Mouse (Mus musculus) NIH3T3 (cell line): ENCODE measurements around the gene Defb28.

ENCODE experiments used
- DNase-seq: peaks from one replicate; pipeline ENCODE4 v3.0.0-alpha.2; 2012; ENCODE audit warnings: low read depth

Gene Defb28

DNA sequence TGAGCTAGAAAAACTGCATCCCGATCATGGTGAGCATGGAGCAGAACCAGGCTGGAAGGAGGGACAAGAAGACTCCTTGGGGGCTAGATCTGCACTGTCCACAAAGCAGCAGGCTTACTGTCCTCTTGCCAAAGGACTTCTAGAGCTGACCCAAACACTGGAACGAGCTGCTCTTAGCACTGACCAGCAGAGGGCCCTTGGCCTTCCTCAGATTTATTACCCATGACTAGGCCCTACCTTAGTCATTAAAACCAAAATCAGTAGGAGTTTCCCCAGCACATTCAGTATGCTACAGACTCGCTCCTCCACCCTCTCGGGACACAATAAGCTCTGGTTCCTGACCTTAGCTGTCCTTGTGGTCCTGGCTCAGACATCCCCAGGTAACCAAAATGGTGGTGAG lies at the start of gene Defb28:
TSS of gene Defb28 (plus strand) at position 275 of the 400 bp plus-strand sequence.
- peak; percentile 5 for DNase-seq

DNA sequence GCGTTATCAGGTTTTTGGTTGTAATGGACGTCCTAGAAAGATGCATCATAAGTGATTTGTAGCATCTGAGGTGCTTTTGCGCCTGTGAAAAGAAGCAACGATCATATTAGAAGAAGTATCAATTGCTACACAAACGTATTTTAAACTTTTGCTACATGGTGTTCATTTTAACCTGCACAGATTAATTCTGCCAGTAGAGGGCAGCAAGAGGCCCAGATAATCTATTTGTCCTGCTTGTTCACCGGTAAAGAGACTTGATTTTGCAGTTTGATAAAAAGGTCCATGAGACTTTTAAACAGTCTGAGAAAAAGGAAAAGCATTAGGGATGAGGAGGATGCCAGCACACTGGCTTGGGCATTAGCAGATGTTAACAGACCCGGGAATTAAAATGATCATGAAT lies 47.1 kb upstream of the Defb28 start:
- DNase-seq = peak; percentile 72

DNA sequence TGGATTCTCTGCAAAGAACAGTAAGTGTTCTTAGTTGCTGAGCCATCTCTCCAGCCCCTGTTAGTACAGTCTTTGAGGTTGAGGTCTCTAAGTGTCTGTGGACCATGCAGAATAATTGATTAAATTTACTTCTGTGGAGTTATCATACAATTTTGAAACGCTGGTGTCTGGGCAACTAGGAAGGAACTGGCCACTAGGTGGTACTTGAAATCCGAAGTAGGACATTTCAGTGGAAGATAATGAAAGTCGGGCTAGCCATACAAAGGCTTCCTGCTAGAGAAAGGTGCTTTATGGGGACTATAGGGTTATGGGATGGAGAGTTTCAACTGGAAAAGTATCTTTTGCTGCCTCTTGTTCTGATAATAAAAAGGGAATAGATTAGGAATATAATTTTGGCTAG lies 45.6 kb upstream of the Defb28 start:
- DNase-seq = peak; percentile 14

DNA sequence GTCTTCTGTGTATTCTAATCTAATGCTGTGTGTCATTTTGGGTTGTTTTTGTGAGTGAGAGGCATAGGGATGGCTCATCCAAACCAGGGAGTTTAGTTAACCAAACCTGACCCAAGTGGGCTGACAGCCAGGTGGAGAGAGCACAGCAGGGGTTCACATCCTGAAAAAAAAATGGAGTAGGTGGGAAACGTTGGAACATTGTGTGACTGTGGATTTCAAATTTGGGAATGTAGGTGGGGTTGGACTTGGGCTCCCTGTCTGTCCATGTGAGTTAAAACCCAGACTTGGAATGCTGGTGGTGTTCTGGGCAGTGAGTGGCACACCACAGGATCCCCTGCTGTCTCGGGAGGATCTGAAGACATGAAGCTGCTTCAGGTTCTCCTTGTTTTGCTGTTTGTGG lies 41.3 kb upstream of the Defb28 start, which contains the start of gene Defb20:
TSS of gene Defb20 (plus strand) at position 301 of the 400 bp plus-strand sequence.
- no peak for DNase-seq

DNA sequence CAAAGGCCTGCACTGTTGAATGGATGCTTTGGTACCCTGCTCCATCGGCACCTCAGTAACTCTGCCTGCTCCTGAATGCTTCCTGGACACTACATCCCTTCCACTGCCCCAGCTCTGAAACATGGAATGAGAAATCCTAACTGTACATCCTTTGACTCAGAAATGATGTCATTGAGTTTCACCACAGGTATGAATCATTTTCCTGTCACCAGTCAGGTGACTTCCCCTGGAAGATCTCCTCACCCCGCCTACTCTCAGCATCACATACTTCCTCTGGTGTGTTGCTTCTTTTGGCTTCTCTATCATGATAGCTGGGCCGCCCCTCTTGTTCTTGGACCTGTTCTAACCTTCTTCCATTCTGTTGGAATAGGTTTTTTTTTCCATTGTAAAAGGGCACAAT lies 37.2 kb upstream of the Defb28 start:
- peak; percentile 57 for DNase-seq

DNA sequence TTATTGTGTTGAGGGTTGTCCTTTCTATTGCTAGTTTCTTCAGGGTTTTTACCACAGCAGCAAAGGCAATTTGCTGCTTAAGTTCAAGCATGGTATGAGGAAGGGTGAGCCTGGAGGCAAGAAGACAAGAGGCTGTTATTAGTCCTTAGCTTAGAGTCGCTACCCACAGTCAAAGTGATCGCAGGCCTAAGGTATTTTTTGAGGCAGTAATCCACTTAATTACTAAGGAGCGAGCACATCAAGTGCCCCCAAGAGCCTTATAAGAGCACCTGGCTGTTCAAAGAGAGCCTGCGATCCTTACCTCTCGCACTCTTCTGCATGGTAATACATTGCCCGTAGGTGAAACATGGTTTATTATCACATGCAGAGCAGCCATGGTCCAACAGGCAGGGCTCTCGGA lies 36.3 kb upstream of the Defb28 start:
- DNase-seq = no peak

DNA sequence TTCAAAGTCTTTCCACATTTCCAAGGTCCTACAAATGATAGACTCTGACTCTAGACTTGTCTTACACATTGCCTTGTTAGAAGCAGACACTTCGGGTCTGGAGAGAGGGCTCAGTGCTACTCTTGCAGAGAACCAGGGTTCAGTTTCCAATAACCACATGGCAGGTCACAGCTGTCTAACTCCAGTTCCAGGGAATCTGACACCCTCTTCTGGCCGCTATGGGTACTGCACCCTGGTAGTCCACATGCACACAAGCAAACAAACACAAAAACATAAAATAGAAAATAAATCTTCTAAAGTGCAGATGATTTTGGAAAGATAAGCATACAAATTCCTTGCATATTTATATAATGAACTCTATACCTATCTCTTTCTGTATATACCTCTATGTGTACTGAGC lies 31.0 kb upstream of the Defb28 start:
- DNase-seq = no peak

DNA sequence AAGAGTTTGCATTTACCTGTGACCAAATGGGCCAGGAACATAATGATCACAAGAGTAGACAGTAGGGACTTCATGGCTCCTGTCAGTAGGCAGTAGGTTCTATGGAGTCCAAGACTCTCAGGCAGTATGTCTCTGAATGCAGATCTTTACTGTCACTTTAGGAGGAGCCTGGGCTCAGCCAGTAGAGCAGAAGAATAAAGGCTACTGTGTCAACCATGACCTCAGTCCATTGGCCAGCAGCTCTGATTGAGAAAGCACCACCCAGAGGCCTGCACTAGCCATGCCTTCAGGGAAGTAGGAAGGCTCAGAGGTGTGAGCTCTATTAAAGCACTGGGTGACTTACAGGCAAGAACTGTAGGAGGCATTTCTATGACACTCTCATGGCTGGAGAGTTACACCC lies 28.0 kb upstream of the Defb28 start, which contains the start of gene Defb22:
TSS of gene Defb22 (minus strand) at position 101 of the 400 bp plus-strand sequence.
- DNase-seq = no peak

DNA sequence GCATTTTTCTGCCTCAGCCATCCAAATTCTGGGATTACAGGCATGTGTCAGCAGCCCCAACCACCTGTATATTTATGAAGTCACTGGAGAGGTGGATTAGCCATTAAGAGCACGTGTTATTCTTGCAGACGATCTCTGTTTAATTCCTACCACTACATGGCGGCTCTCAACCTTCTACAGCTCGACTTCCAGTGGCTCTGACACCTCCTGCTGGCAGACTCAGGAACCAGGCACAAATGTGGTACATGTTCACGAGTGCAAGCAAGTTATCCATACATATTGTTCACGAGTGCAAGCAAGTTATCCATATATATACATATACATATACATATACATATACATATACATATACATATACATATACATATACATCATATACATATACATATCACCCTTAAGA lies 24.9 kb upstream of the Defb28 start:
- DNase-seq = peak; percentile 5

DNA sequence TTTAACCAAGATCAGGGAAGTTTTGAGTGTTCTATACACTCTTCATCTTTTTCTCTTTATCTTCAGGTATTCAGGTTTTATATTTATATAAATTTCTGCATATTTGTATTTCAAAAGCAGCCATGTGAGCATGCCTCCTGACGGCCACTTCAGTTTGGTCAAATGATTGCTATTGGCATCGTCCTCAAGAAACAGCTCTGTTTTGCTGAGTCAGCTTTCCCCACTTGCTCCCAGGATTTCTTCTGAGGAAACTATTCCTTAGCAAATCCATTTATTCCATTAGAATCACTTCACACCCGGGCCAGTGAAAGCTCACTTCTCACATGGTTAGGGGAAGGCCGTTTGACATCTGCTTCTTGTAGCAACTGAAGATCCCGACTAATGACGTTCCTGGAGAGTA lies 20.0 kb upstream of the Defb28 start:
- no peak for DNase-seq

DNA sequence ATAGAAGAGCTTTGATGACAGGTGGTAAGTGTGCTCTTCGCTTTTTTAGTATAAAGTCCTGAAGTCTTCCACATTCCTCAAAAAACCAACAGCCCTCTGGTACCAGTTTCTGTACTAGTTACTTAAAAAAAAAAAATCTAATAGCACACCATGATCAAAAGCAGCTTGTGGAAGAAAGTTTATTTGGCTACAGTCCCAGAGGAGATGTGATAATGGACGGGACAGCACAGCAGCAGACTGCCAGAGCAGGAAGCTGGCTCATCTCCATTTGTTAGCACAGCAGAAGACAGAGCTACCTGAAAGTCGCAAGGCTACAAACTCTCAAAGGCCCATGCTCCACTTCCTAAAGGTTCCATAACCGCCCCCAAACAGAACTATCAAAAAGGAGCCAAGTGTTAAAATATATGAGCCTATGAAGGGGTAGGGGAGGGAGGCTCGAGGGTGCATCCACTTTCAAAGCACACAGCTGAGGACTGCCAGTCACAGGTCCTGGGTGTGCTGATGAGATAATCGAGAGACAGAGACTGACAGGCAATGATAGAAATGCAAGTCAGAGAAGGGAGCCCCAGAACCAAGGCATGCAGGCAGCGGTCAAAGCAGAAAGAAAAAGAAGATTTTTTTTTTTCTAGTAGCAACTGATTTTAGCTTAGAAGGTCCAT lies 17.7 kb upstream of the Defb28 start:
- no peak for DNase-seq

DNA sequence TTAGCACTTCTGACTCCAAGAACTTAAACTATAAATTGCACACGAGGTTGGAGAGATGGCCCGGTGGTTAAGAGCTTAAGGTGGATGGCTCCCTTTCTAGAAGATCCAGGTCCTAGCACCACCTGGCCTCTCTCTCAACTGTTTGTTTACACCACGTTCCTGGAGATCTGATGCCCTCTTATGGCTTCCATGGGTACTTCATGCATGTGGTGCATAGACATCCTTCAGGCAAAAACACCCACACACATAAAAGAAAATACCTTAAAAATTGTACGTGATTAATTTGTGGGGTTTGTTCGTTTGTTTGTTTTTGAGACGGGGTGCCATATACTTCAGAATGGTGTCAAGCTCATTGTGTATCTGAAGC lies 17.2 kb upstream of the Defb28 start:
- DNase-seq = peak; percentile 7

DNA sequence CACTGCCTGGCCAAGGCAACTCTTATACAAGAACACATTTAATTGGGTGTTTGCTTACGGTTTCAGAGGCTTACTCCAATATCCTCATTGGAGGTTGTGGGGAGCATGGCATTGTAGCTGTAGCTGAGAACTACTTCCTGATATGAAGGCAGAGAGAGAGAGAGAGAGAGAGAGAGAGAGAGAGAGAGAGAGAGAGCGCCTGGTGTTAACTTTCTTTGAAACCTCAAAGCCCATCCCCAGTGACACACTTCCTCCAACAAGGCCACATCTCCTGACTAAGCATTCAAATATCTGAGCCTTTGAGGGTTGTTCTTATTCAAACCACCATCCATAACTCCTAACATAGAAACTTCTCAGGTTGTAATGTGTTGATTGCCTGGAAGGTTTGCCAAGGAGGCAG lies 14.1 kb upstream of the Defb28 start:
- DNase-seq = no peak

DNA sequence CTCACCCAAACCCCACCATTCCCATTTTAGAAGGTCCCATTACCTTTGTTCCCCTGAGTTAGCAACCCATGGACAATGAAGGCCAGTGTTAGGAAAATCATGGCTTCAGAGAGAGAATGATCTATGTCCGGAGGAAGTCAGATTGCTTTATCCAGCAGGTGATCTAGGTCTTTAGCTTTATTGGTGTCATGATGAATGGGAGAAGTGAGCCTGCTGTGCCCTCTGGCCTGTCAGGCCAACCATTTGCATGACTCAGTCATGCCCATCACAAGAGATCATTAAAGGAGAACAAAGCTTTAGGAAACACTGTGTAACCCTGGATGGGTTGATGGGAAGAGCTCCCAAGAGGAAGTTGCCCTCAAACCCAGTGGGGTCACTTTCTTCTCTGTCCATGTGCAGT lies 6.5 kb upstream of the Defb28 start, which contains the start of gene Defb26:
TSS of gene Defb26 (minus strand) at position 101 of the 400 bp plus-strand sequence.
- no peak for DNase-seq

DNA sequence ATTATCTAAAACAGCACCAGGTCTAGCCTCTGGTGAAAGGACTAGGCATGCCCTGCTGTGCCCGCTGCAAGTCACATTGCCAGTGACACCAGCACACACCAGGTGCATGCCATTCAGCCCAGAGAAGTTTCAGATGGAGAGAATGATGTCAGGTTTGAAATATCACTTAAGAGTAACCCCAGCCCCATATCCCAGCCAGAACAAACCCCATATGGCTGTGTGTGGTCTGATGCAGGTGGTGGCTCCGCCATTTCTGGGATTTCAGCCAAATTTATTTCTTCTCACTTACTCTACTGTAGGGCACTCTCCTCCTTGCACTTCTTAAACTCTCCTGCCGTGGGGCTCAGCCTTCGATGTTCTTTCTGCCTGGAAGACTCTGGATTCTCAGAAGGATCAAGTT lies 2.0 kb upstream of the Defb28 start:
- no peak for DNase-seq

DNA sequence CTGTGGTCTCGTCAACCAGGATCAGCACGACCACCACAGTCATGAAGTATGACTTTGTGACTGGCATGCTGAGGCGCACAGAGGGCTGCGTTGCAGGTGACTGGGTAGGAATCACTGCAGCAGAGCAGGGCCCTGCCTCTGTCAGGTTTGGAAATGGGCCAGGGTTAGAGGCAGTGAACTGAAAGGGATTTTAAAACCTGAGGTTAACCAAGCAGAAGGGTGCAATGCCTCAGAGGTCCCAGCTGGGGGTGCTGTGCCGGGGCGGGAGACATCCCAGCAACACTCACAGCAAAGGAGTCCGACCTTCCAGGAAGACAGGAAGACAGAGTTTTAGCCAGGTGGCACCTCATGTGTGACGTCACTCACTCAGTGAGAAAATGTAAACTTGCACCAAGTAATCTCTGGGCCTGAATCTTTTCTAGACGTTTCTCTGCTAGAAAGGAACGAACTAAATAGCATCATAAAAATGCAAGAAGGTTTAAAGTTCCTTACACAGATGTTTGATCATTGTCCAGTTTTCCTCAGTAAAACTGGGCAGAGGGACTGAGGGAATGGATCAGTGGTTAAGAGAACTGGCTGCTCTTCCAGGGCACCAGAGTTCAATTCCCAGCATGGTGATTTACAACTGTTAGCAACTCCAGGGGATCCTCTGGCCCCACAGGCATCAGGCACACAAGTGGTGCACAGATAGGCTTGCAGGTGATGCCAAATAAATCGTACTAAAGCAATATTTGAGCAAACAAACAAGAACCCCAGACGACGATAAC lies 22.1 kb downstream of the Defb28 start, which contains the start of gene Defb29:
TSS of gene Defb29 (minus strand) at position 155 of the 767 bp plus-strand sequence.
- peak; percentile 8 for DNase-seq

DNA sequence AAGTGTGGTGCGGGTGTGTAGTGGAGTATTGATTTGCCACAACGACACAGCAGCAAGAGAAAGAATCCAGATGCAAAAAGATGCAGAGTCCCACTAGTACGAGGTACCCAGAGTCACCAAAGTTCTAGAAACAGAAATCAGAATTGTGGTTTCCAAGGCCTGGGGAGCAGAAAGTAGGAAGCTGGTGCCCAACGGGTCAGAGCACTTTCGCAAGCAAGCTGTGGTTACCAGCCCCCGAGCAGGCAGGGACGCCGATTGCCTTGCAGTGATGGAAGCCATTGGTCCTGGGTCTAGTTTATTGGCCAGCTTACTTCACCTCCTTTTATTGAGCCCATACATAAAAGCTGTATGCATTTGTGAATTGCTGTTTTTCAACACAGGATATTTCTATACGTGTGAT lies 23.9 kb downstream of the Defb28 start:
- no peak for DNase-seq

DNA sequence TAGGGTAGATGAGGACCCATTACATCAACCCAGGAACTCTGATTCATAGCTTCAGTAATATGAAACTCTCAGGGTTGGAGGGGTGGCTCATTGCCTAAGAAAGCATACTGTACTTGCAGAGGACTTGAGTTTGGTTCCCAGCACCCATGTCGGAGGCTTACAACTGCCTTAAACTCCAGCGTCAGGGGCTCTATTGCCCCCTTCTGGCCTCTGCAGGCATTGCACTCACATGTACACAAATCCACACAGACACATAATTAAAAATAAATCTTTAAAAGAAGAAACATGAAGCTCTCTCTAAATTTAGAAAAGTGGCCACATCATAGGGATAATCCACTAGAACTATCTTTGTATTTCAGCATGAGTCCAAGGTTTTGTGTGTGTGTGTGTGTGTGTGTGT lies 24.8 kb downstream of the Defb28 start:
- DNase-seq = no peak

DNA sequence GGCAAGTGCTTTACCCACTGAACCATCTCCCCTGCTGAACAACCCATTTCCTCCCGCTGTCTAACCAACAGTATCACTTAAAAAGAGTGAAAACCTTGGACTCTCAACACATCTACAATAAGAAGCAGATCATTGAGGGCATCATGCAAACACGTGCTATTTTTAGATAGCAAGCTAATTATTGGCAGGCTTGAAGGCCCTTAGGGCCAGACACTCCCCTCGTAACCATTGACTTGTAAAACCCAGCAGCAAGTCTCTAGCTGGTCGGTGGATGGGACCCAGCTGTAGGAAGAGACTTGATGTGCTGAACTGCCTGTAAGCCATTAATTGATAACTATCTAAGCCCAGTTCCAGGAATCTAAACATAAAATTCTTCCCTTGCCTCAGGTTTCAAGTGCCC lies 25.4 kb downstream of the Defb28 start:
- no peak for DNase-seq

DNA sequence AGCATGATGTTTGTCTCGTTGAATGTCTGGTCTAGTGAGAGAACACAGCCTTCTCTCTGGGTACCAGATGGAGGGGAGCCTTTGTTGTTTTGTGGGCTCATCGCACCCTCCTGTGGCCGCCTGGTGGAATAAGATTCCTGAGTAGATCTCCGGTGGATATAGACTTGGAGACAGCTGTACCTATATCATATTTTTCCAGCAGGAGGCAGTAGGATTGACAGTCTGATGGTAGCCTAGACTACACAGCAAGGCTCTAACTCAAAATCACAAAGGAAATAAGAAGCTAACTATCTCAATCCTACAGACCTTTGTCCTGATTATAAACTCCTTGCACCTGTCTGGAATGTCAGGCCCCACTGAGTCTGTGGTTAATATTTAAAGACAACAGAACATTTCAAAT lies 26.6 kb downstream of the Defb28 start:
- peak; percentile 68 for DNase-seq

DNA sequence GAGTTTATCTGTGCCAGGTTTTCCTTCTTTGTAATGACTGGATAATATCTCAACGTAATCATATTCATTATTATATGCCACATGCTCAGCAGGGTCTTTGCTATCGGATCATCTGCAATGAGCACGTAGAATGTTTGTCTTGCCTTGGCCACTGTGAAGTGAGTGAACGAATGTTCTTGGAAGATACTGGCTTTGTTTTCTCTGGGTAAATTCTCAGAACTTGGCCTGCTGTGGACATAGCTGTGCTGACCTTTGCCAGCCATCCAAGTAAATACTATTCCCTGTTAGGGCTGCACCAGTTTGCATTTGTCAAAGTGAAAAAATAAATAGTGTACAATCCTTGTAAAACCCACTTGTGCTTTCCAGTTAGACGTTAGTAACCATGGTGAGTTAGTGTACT lies 30.1 kb downstream of the Defb28 start:
- DNase-seq = no peak

DNA sequence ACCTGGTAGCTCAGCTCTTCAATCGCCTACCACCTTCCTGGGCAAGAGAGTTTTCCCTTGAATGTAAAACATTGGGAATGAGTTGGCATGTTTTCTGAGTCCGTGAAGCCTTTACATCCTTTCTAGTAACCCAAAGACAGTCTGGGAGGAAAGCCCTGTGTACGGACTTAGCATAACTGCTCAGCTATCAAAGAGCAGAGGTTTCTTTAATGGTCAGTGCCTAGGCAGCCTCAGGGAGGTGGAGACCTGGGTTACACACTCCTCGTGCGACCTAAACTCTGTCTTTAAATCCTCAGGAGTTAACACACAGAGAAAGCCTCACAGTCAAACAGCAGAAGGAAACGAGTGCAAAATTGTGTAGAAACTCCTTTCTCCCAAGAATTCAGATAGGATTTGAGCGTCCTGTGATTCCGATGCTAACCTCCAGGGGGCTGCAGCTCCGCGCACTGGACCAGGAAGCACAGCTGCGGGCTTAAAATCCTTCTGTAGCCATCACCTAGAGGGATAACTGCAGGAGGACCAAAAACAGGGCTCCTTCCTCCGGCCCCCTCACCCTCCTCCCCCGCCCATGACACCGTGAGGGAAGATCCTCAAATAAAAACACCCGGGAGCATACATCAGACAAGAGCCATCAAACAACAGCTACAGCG lies 35.8 kb downstream of the Defb28 start:
- peak; percentile 85 for DNase-seq

DNA sequence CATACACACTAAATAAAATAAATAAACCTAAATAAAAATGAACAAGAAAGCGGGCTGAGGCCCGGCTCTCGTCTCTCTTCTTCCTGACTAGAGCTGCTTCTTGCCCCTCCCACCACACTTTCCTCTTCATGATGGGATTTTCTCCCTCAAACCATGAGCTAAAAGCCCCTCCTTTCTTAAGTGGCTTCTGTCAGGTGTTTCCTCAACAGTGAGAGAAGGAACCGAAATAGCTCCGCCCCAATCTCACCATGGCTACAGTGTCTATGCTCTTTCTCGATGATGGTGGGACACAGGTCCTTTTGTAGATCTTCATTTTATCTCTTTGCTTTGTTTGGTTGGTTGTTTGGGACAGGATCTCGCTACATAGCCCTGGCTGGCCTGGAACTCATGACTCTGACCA lies 38.6 kb downstream of the Defb28 start:
- DNase-seq = no peak
